Mouse (Mus musculus) myocyte (in vitro differentiated cells): ENCODE data around the gene Emg1. TPM values are rescaled to one million over a fixed set of nuclear protein-coding genes. Genes with fewer than 3 reads are reported as not detected.

Source experiments
- H3K27me3 ChIP-seq: one replicate; pipeline ENCODE4 v1.6.1; 2011; ENCODE audit not compliant: control insufficient read depth, insufficient read depth, insufficient read length
- H3K36me3 ChIP-seq: one replicate; pipeline ENCODE4 v1.6.1; 2011; ENCODE audit not compliant: control insufficient read depth, insufficient read depth
- H3K4me2 ChIP-seq: one replicate; pipeline ENCODE4 v1.6.1; 2011; ENCODE audit warnings: low read depth, control low read depth
- H3K4me3 ChIP-seq: one replicate; pipeline ENCODE4 v1.5.1; 2011; ENCODE audit warnings: mild to moderate bottlenecking, control low read depth, moderate library complexity
- H3K79me2 ChIP-seq: one replicate; pipeline ENCODE4 v1.6.1; 2011; ENCODE audit not compliant: control insufficient read depth, insufficient read depth
- H3ac ChIP-seq: one replicate; pipeline ENCODE4 v1.6.1; 2011; ENCODE audit not compliant: control insufficient read depth, insufficient read length
- CEBPB ChIP-seq: IDR thresholded peaks from 2 replicates; pipeline ENCODE4 v1.6.1; 2011; ENCODE audit warnings: mild to moderate bottlenecking, moderate library complexity; ENCODE audit not compliant: poor library complexity, insufficient read depth, severe bottlenecking
- E2F4 ChIP-seq: IDR thresholded peaks from one replicate; pipeline ENCODE4 v1.6.1; 2011; ENCODE audit warnings: mild to moderate bottlenecking, control low read depth, moderate library complexity; ENCODE audit not compliant: insufficient read depth
- MAX ChIP-seq: IDR thresholded peaks from one replicate; pipeline ENCODE4 v1.6.1; 2011; ENCODE audit warnings: low read depth, mild to moderate bottlenecking, control low read depth
- MYOD1 ChIP-seq, 3 experiments: IDR thresholded peaks; one replicate each; pipeline ENCODE4 v1.6.1; 2011; ENCODE audit warnings: control low read depth in 2 of 3, low read depth in 2 of 3, mild to moderate bottlenecking in 2 of 3, moderate library complexity in 1 of 3; ENCODE audit not compliant: insufficient read length in 2 of 3, control insufficient read depth in 1 of 3
- MYOG ChIP-seq, 3 experiments: IDR thresholded peaks; one replicate each; pipeline ENCODE4 v1.6.1; 2011; ENCODE audit warnings: control low read depth in 2 of 3, low read depth in 2 of 3, mild to moderate bottlenecking in 2 of 3; ENCODE audit not compliant: insufficient read length in 2 of 3, control insufficient read depth in 1 of 3, insufficient read depth in 1 of 3
- POLR2A ChIP-seq: IDR thresholded peaks from one replicate; pipeline ENCODE4 v1.6.1; 2011; ENCODE audit warnings: low read depth, mild to moderate bottlenecking, control low read depth, moderate library complexity; ENCODE audit not compliant: insufficient read length
- POLR2AphosphoS2 ChIP-seq: IDR thresholded peaks from one replicate; pipeline ENCODE4 v1.6.1; 2011; ENCODE audit warnings: low read depth, control low read depth; ENCODE audit not compliant: insufficient read length
- REST ChIP-seq: IDR thresholded peaks from one replicate; pipeline ENCODE4 v1.6.1; 2011; ENCODE audit warnings: mild to moderate bottlenecking, control low read depth, moderate library complexity; ENCODE audit not compliant: insufficient read depth, insufficient read length
- SRF ChIP-seq: IDR thresholded peaks from one replicate; pipeline ENCODE4 v1.6.1; 2011; ENCODE audit warnings: low read depth; ENCODE audit not compliant: control insufficient read depth, insufficient read length
- TCF12 ChIP-seq: IDR thresholded peaks from one replicate; pipeline ENCODE4 v1.6.1; 2011; ENCODE audit warnings: mild to moderate bottlenecking, control low read depth; ENCODE audit not compliant: poor library complexity, insufficient read depth, severe bottlenecking
- TCF3 ChIP-seq: IDR thresholded peaks from one replicate; pipeline ENCODE4 v1.6.1; 2011; ENCODE audit warnings: low read depth, control low read depth; ENCODE audit not compliant: insufficient read length
- USF1 ChIP-seq: IDR thresholded peaks from one replicate; pipeline ENCODE4 v1.6.1; 2011; ENCODE audit warnings: low read depth, mild to moderate bottlenecking, control low read depth, moderate library complexity
- polyA plus RNA-seq: library from polyadenylated mRNA; unstranded; fragments of >200 nt; fragmentation: generic; extraction: Trizol; gene quantifications from one replicate; pipeline ENCODE4 v1.2.1, GENCODE M21; 2012; ENCODE audit warnings: missing spikeins

Emg1 gene
- polyA plus RNA-seq, 1 experiment = 103 TPM

- Histone ChIP-seq H3K4me3 (no peak overlapping the region), H3ac (no peak overlapping the region), H3K4me2 (no peak overlapping the region), H3K79me2 (no peaks in the 10 kb centered on the region), H3K27me3 (no peaks in the 10 kb centered on the region), H3K36me3 (no peaks in the 10 kb centered on the region)
- TF ChIP-seq CEBPB = no peak
- no peak for TF ChIP-seq POLR2A
- no peak for TF ChIP-seq E2F4
- TF ChIP-seq POLR2AphosphoS2 = no peak
- no peak for TF ChIP-seq TCF12
- TF ChIP-seq USF1 = no peak
- TF ChIP-seq MYOD1 (IDR thresholded peaks at IDR 0.05; ENCODE audit: control insufficient read depth in 1 of 3, insufficient read length in 2 of 3, low read depth in 2 of 3) = no peak
- no peak for TF ChIP-seq REST
- no peak for TF ChIP-seq MAX
- TF ChIP-seq TCF3 = no peak
- no peak for TF ChIP-seq MYOG (IDR thresholded peaks at IDR 0.05; ENCODE audit: control insufficient read depth in 1 of 3, insufficient read depth in 1 of 3, insufficient read length in 2 of 3, low read depth in 2 of 3)
- TF ChIP-seq SRF = no peak
These were observed 11.0 kb upstream of the Emg1 start for GRCm38 (mm10) chr6:124722876-124723473.

GRCm38 (mm10) chr6:124720904-124721303, 8.9 kb upstream of the Emg1 start:
- Histone ChIP-seq H3K4me2 (no peak overlapping the region), H3ac (no peak overlapping the region), H3K27me3 (no peaks in the 10 kb centered on the region), H3K36me3 (peaks cover 6% of the 10 kb centered on the region), H3K4me3 (no peak overlapping the region), H3K79me2 (no peaks in the 10 kb centered on the region)
- TF ChIP-seq MAX (no peak), REST (no peak), POLR2AphosphoS2 (no peak), MYOD1 (IDR thresholded peaks at IDR 0.05; ENCODE audit: control insufficient read depth in 1 of 3, insufficient read length in 2 of 3, low read depth in 2 of 3) (no peak), USF1 (no peak), CEBPB (no peak), SRF (no peak), E2F4 (no peak), MYOG (IDR thresholded peaks at IDR 0.05; ENCODE audit: control insufficient read depth in 1 of 3, insufficient read depth in 1 of 3, insufficient read length in 2 of 3, low read depth in 2 of 3) (no peak), TCF12 (no peak), POLR2A (no peak), TCF3 (no peak)

- no peak for TF ChIP-seq POLR2A
- no peak for TF ChIP-seq TCF3
- TF ChIP-seq MYOD1 (IDR thresholded peaks at IDR 0.05; ENCODE audit: control insufficient read depth in 1 of 3, insufficient read length in 2 of 3, low read depth in 2 of 3) = no peak
- no peak for TF ChIP-seq CEBPB
- no peak for TF ChIP-seq MAX
- TF ChIP-seq MYOG (IDR thresholded peaks at IDR 0.05; ENCODE audit: control insufficient read depth in 1 of 3, insufficient read depth in 1 of 3, insufficient read length in 2 of 3, low read depth in 2 of 3) = no peak
- no peak for TF ChIP-seq REST
- no peak for TF ChIP-seq POLR2AphosphoS2
- no peak for TF ChIP-seq SRF
- no peak for TF ChIP-seq E2F4
- TF ChIP-seq USF1 = no peak
- TF ChIP-seq TCF12 = no peak
- H3K27me3 ChIP-seq = no peaks in the 10 kb centered on the region
- H3K79me2 ChIP-seq = peaks cover 2% of the 10 kb centered on the region
- peaks cover 18% of the 10 kb centered on the region for H3K36me3 ChIP-seq
- no peak overlapping the region for H3ac ChIP-seq
- H3K4me2 ChIP-seq = no peak overlapping the region
- H3K4me3 ChIP-seq = no peak overlapping the region
These were observed 7.5 kb upstream of the Emg1 start for GRCm38 (mm10) chr6:124719354-124719978.

- TF ChIP-seq MYOG (IDR thresholded peaks at IDR 0.05; ENCODE audit: control insufficient read depth in 1 of 3, insufficient read depth in 1 of 3, insufficient read length in 2 of 3, low read depth in 2 of 3) (no peak), MYOD1 (IDR thresholded peaks at IDR 0.05; ENCODE audit: control insufficient read depth in 1 of 3, insufficient read length in 2 of 3, low read depth in 2 of 3) (no peak), TCF3 (no peak), USF1 (no peak), MAX (no peak), POLR2AphosphoS2 (no peak), E2F4 (no peak), CEBPB (no peak), POLR2A (no peak), REST (no peak), SRF (no peak), TCF12 (no peak)
- H3ac ChIP-seq = no peak overlapping the region
- H3K4me3 ChIP-seq = no peak overlapping the region
- H3K4me2 ChIP-seq = no peak overlapping the region
- peaks cover 22% of the 10 kb centered on the region for H3K36me3 ChIP-seq
- peaks cover 9% of the 10 kb centered on the region for H3K79me2 ChIP-seq
- H3K27me3 ChIP-seq = no peaks in the 10 kb centered on the region
These were observed 6.7 kb upstream of the Emg1 start for GRCm38 (mm10) chr6:124718703-124719102.
